Mouse (Mus musculus) kidney, adult 9 months (tissue): Measurements from ENCODE around the gene Rasgrf2.

Experiments
- DNase-seq: peaks from one replicate; pipeline ENCODE4 v3.0.0; 2022

The Rasgrf2 gene

DNA sequence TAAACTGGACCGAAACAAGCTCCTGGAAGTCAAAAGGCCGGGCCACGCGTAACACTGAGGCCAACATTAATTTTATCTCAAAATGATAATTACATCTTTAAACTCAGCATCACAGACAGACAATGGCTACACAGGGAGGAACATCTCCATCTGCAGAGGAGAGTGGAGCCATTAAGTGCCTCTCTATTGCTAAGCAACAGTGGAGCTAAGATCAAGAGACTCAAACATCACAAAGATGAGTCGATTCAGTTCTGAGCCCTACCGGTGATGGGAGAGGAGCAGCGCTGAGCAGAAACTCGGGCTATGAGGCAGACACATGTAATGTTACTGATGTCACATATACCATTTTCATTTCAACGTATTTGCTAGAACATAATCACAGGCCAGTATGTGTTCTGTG lies 191.3 kb downstream of the Rasgrf2 start:
- no peak for DNase-seq

DNA sequence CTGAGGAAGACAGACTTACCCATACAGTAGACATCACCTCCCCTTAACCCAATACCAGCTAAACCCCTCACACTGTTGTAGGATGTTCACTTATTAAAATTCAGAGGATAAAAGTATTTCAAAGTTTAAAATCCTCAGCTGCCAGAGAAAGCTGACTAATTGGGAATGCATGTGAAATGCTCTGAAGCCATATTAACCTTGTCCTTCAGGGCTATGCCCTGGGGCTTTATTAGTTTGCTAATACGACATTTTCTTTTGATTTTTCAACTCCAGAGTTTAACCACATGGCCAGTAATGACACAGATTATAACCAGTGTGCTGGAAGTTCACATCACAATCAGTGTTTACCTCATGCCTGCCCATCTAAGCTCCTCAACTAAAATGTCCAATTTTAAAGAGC lies 192.6 kb downstream of the Rasgrf2 start:
- DNase-seq = no peak

DNA sequence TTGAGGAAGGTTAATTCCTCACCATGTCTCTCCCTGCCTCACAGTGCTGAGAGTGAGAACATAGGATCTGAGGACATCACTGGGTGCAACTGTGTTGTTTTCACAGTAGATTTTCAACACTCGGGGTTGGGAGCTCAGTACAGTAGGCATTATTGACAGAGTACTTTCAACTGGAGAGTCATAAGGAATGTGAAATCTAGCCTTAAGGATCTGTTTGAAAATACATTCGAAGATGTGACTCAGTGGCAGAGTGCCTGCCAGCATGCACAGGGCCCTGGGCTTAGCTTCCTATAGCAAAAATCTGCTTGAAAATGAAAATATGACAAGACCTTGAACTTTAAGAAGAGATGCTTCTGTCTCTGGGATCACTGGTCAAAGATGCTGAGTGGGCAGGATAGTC lies 194.2 kb downstream of the Rasgrf2 start:
- no peak for DNase-seq

DNA sequence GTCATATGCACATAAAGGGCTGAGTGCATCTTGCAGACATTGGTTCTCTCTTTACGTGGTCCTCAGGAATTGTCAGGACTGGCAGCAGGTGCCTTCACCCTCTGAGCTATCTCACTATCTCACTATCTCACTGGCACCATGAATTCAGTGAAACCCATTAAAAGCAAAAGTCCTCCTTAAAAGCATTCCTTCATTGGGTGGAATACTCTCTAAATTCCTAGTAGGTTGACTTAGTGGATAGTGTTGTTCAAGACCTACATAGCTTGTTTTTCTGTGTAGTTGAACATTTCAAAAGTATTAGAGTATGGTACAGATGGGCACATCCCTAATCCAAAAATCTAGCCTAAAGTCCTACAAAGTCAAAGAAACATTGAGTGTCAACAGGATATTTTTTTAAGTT lies 199.3 kb downstream of the Rasgrf2 start:
- no peak for DNase-seq

DNA sequence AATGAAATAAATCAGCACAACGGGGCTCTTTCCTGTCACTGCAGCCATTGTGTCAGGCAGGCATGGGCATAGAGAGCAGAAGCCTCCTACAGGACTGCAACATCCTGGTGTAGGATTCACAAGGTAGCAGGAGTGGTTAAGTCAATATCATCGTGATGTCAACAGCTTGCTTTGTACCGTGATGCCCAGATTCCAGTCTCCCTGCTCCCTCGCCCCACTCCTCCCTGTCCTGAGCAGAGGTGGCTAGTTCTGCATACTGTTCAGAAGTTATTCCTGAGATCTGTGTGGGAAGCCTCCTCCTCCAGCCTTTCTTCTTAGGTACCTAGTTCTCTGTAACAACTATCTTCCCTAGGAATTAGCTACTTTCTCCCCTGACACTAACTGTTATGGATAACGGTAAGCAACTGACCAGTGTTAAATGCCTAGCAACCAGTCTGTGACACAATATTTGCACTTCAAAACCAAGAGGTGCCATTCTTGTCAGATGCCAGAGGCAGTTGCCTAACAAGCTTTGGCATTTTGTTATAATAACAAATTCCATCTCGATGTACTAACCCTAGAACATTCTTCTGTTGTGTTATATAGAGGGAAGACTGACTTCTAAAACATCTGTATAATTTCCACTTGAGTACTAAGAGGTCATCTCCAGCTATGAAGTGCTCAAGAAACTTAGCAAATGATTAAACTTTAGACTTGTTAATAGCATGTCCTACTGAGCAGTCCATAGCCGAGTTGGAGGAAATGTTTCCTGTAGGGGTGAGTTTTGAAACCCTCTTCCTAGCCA lies 201.3 kb downstream of the Rasgrf2 start:
- no peak for DNase-seq

DNA sequence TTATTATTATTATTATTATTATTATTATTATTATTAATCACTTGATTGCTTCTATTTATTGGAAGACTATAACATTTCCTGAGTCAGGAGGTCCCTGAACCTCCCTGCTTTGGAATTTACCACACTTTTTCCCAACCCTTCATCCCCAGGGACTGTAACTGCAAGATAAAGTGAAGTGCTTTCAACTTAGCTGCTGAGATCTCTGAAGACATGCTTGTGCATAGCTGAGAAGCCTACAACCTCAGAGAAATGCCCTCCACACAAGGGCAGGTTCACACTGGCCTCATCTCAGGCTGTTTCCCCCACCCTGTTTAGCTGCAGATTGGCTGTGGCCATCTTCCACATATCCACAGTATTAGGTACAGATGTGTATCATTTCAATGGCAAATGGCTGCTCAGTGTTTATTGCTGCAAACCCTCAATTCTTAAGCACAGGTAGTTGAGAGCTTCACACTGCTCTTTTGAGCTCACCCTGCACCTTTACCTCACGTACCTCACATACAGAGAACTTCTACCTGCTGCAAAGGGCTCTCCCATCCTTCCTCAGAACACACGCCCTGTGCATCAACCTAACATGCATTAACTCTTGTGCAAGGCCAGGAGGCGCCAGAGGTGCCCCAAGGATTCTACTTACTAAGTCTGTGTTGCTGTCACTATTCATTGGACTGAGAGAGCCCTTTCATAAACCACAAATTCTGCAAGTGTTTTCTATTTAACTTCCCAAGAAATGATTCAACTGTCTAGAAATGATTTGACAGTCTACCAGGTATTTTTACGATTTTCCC lies 202.7 kb downstream of the Rasgrf2 start:
- DNase-seq = no peak

DNA sequence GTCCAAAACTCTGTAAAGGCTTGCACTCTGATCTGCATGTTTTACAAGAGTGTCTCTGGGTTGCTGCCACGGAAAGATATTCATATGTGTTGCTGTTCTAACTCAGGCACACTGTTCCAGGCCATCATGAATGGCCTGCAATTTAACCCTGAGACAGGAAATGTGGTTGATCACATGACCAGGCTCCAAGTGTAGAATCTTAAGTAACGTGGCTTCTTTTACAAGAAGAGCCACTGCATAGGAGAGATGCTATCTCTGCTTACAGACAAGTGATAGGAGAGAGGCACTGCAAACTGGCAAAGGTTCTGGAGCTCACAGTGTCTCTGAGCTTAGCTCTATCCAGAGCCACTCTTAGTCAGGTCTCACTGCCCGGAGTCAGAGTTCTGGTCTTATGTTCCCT lies 210.4 kb downstream of the Rasgrf2 start:
- DNase-seq = no peak

DNA sequence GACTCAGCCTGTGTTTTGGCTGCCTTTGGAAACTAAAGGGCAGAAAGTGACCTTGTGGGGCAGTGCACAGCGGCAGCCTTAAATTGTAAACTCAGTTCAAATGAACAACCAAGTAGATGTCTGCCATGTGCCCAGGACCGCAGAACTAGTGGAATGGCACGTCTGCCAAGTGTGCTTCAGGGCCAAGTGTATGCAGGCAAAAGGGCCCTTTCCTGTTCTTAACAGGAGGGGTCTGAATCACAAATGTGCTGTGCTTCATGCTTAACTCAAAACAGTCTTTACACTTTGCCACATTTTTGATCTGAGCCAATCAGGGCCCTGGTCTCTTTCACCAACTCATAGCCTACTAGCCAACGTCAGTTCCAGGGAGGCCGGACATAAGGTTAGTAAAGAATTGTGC lies 212.7 kb downstream of the Rasgrf2 start:
- peak; percentile 8 for DNase-seq

DNA sequence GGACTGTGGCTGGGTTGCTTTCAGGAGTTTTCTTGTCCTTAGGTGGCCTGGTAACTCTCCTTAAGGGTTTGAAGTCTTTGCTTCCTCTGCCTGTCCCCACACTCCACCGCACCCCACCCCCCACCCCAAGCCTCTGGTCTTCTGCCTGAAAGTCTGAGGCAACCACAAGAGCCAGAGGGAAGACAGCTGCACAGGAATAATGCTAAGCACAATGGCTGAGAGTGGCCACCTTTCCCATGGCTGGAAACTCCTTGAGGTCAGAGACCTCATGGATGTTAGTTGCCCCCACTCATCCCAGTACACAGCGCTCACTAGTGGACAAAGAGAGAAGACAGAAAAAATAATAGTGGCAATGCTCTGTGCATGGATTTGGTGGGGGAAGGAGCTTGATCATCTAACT lies 213.6 kb downstream of the Rasgrf2 start:
- no peak for DNase-seq

DNA sequence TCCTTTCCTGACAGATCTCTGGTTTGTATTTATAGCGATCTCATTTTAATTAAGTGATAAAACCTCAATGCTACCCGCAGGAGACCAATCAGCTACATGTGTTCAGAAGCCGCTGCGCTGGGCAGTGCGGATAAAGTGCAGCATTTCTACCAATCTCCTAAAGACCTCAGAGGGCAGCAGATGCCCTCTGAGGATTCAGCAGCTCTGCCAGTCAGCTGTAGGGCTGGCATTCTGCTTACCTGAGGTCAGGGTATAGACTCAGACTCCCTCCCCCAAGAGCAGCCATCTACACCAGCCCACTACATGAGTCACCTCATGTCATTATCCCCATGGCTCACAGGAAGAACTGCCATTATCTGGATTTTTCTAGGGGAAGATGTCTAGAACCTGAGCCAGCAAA lies 215.1 kb downstream of the Rasgrf2 start:
- no peak for DNase-seq

DNA sequence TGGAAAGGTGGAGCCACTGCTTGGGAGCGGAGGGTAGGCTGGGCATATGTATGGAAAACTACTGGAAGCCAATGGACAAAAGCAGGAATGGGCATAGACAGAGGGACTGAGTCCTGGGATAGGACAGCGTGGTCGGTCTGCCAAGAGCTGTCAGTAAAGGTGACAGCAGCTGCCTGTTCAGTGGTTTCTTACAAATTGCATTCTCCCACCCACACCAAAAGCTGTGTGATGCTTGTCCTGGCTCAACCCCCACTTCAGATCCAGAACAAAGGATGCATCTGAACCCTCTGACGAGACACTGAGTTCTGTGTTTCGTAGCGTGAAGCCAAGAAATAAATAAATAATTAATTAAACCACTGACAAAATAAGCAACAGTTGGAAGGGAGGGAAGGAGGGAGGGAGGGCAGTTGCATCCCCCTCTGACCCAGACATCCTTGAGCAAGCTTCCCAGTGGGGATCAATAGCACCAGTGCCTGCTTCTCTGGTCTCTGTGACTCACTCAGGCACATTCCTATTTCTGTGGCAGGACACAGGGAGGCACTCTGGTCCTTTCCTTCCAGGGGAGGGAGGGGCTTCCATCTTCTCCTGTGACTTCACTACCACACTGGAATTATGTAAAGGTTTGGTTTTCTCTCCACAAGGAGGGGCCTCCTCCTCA lies 215.7 kb downstream of the Rasgrf2 start:
- no peak for DNase-seq

DNA sequence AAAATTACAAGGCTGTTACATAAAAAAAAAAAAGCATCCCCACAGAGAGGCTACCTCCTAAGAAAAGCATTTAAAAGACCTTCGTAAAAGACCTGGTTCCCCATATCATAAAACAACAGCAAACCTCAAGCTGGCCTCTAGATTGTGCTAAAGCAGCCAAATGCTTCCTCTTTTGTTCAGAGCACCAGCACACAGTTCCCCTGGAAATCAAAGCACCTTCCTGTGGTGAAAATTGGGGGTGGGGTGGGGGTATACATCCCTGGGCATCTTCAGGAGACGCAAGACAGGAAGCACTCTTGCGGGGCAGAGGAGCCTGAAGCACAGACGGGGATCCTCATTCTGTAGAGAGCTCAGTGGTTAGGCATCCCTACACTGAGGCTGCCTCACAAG lies 216.3 kb downstream of the Rasgrf2 start:
- no peak for DNase-seq

DNA sequence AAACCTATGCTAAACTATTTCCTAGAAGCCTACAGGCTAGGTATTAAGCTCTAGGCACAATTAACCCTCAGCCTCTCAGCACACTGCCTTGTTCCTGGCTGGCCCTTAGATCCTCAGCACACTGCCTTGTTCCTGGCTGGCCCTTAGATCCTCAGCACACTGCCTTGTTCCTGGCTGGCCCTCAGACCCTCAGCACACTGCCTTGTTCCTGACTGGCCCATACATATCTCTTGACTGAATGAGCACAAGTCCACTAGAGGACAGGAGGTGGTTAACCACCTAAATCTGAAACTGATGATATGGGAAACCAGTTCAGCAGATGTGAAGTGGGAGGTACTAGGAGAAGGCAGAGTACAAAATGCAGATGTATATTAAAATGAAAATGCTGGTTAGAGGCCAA lies 219.8 kb downstream of the Rasgrf2 start:
- DNase-seq = no peak

DNA sequence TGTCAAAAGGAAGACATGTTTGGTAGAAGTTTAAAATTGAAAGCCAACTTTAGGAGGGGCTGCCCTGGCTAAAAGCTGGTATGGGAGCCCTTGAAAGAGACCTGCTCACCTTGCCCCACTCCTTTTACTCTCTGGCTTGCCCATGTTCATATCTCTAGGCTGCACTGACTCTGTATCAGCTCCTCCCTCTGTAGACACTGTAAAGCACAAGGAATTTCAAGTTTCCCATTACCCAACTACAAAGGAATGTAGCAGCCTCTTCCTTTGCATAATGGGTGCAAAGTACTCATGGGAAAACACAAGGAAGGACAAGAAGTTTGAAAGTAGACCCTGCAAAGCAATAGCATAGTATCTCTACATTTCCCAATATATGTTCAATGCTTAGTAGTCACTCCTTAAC lies 220.2 kb downstream of the Rasgrf2 start:
- DNase-seq = peak; percentile 49

DNA sequence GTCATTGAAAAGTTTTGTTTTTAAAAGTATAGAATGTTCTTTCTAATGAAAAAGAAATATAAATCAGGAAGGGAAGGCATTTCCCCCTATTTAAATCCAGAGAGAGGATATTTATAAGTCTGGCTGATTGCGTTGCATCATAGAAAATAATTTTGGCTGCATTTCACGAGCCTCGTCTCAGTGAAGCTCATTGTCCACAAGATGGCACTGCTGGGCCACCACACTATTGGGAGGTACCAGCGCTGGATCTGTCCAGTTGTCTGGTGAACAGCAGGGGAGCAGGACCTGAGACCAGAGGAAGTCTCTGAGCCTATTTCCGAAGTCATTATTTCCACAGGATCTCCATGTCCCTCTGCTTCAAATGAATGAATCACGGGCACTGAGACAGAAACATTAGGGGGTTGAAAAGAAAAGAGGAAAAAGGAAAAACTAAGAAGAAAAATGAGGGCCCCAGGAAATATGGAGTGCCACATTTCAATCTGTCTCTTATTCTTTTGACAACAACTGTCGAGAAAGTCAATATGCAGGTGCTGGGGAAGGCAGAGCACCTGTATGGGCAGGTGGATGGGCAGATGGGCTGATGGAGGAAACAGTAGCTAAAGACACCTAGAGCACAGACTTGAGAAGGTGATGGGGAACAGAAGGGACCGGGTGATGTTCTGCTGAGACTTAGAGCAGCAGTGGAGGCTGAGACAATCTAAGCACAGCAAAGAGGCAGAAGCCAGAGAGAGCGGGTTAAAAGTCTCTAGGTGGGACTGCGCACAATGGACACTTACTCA lies 223.1 kb downstream of the Rasgrf2 start:
- DNase-seq = peak; percentile 85

DNA sequence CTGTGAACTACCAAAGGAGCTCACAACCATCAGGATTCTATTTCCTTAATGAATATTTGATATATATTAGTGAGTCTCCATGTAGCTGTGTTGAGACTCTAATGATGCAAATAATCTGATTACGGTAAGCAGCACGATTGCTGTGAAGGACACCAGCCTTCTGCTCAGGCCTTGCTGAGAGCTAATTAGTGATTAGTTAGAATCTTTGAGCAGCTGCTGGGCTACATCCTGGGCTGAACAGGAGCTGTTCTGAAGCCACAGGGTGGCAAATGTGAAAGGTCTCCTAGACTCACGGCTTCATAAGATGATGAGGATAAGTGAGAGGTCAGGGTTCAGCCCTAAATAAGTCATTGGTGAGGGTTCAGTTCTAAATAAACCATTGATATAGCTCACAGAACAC lies 225.1 kb downstream of the Rasgrf2 start:
- DNase-seq = no peak

DNA sequence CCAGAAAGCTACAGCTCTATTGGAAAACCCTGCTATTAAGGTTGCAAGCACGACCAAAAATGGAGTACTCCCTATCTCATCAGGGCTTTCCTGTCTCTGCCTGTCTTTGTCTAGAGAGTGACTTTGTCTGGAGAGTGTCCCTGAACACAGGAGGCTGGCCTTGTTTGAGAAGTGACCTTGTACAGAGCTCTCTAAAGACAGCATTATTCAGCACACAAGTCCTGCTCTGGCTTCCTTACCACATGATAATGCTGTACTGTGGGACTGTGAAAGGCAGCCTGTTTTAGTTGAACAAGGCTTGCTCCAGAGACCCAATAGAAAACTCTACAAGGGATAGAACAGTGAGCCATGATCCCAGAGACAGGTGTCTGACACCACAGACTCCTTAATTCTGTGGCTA lies 235.0 kb downstream of the Rasgrf2 start:
- DNase-seq = no peak

DNA sequence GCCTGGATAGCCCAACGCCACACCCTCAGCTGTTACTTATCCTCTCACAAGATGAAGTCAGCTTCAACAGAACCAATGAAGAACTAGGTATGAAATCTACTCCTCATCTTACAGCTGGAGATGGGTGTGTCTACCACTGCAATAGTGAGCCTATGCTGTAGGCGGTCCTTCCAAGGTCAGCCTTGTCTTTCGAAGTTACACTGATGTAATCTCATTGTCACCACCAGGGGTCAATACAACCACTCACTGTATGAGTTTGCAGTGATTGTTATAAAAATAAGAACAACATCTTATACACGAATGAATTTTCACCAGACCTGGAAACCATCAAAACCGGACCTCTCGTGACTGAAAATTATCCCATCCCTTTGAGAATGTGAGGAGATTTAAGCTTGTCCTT lies 238.3 kb downstream of the Rasgrf2 start:
- DNase-seq = peak; percentile 33

DNA sequence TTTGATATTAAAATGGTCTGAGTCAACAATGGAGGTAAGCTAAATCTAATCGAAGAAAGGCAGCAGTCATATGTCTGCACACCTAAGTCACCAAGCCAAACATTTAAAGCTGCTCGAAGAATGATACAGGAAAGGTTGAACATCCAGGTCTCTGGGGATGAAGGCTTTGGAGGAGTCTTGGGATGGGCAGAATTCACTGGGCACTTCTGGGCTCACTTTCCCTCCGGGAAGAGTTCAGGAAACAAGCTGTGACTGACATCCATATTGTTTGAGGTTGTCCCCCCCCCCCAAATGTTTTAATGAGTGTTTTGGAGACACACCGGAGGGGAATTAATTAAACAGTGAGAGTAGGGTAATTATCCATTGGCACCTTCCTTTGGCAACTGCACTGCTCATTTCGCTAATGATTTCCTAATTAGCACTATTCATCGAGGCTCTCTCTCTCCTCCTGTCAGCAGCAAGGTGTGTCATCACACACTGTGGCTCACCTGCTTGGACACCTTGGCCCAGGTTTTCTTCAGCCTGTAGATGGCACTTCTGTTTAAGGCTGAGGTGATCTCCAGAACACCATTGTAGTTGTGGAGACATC lies 241.3 kb downstream of the Rasgrf2 start:
- no peak for DNase-seq

DNA sequence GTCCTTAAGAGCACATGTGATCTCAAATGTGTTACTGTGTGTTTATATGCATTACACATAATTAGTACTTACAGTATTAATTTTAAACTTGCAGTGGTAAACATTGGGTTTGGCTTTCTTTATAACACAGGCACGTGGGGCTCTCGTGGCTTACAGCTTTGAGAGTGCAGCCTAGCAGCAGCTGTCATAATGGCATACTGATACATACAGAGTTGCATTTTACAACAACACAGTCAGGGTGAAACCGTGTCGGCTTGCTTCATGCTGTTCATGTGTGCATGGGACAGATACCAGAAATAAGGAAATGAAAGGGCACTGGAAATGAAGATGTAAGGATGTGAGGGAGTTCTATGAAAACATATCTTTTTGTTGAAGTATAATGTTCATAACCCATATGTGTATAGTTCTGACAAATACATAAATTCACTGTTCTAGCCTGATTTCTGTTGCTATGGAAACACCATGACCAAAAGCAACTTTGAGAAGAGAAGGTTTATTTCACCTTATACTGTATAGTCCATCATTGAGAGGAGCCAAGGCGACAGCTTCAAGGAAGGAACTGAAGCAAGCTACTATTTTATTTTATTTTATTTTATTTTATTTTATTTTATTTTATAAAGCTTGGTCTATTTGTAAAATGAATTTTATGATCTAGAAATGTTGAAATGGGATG lies 246.6 kb downstream of the Rasgrf2 start:
- DNase-seq = no peak

DNA sequence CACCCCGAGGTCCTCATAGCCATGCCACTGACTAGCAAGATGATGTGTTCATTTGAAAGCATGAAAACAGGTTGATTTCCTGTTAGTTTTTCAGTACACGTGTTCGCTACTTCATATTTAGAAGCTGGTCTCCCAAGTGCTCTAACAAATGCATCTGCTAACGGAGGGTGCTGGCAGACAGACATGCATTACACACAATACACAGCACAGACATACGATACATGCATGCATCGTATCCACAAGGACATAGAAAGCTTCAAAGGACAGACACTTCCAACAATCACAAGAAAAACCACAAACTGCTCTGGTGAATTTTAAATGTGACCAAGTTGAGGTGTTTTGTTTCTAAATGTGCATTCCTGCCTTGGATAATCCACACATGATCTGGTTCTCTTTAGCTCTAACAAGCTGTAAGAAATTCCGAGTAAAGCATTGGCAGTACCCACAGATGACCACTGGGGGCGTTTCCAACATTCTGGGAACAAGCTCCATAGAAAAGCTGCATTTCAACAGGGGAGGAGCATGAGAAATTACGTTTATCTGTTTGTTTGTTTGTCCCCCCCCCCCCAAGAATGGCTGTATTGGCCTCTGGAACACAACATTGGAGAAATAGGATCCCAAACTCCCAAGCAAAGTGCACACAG lies 249.5 kb downstream of the Rasgrf2 start:
- peak; percentile 53 for DNase-seq

DNA sequence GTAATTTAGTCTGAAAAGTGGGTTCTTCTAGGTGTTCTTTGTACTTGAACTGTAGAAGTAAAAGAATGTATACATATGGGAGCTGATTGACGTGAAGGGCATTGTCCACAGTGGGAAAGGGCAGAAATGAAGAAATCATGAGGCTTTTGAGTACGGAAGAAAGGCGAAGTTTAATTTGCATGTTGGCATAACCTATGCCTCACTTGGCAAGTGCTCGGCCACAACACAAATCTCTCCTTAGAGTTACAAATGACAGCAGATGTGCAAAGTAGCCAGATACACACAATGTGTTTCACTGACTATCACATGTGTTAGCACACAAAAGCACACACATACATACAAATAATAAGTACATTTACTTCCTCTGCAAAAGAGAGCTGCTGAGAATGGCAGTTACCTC lies 251.2 kb downstream of the Rasgrf2 start:
- DNase-seq = no peak
